Mouse (Mus musculus) frontal cortex, postnatal 10 days (tissue): Measurements from ENCODE around the gene Olfr17.
"Not testable (repeated sequence)": the region's sequence is repeated elsewhere in the genome, so short reads cannot be mapped to it uniquely, and the experiment has no call there.

Experiments
- DNase-seq, 2 experiments: peaks; one replicate each; pipeline ENCODE4 v3.0.0; 2022; ENCODE audit warnings: low spot score in 2 of 2, mixed read lengths in 1 of 2

Olfr17 gene

GRCm38 (mm10) chr7:107092920-107093319 lies at the start of gene Olfr17:
Gene Olfr17, plus strand, starts transcription at chr7:107093220.
- no peak for DNase-seq

GRCm38 (mm10) chr7:107044407-107044806 lies 48.6 kb upstream of the Olfr17 start:
- DNase-seq: no peak

DNA sequence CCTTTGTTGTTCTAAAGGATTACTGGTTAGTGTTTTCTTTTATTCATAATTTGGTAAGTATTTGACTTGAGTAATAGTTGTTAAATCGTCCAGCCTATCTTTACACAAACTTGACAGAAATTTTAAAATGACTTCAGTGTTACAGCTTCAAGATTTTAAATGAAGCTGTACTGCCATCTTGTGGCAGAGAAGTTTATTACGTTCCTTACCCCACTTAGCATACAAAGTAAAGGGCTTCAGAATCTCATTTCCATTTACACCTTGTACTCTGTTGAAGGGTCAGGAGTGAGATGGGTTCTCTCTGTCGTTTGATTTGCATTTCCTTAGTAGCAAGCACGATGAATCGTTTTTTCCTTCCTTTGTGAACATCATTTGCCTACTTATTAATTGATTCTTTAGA lies 47.2 kb upstream of the Olfr17 start:
- no peak for DNase-seq

DNA sequence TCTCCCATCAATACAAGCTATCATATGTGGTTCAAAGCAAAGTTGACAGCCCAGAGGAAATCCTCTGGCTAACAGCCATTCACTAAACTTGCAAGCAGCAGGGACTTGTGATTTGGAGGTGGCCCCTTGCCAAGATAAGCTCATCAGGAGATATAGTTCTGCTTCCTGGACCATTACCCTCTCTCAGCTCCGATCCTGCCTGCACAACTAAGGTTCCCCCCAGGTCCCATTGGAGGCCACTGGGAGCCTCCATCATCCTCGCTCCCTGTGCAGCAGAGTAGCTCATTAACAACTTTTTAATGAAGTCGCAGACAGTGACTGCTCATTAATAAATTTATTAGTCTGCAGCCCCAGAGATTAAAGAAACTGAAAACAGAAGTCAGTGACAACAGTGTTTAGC lies 45.4 kb upstream of the Olfr17 start:
- DNase-seq: no peak

- no peak for DNase-seq
Observed at GRCm38 (mm10) chr7:107070681-107071080, 22.3 kb upstream of the Olfr17 start, which contains the start of gene Olfr714. Gene Olfr714, plus strand, starts transcription at chr7:107070981.

DNA sequence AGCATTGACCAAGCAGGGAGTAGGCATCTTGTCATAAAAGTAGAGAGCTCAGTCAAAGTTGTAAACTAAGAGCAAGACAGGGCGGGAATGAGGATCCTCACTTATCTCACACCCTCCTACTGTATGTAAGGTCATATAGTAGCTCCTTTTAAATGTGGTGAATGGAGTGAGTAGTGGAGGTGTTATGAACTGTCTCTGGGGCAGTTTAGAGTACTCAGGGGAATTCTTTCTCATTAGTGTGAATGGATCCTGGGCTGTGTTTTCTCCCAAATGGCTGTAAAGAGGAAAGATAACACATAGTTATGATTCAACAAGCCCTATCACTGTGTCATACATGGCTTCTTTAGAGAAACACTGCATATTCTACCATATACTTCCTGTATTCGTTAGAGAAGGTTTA lies 17.2 kb downstream of the Olfr17 start, which contains the start of gene Olfr715b:
Olfr715b (minus strand) TSS at position 101 of the 400 bp plus-strand sequence.
- DNase-seq: not testable (repeated sequence)

- DNase-seq: not testable (repeated sequence)
Observed at GRCm38 (mm10) chr7:107130983-107131382, 38.0 kb downstream of the Olfr17 start, which contains the start of gene Olfr715. Gene Olfr715, minus strand, starts transcription at chr7:107131083.

- DNase-seq: not testable (repeated sequence)
Observed at GRCm38 (mm10) chr7:107138027-107138426, 45.0 kb downstream of the Olfr17 start, which contains the start of gene Olfr716. Gene Olfr716, plus strand, starts transcription at chr7:107138327.
